Mouse (Mus musculus): ENCODE measurements around the gene Brpf1.

DNA sequence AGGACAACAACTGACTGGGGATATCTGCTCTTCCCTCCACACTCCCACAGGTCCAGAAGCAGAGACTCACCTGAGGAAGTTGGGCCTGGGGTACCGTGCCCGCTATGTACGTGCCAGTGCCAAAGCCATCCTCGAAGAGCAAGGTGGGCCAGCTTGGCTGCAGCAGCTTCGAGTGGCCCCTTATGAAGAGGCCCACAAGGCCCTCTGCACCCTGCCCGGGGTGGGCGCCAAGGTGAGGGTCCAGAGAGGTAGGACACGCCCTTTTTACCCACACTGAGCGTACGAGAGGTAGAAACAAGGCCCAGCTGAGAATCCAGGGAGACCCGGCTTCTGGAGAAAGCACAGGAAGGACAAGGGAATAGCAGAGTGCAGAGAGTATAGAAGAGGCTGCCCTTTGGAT is 24.8 kb downstream of the Brpf1 start:
- TF ChIP-seq FLI1 (IDR thresholded peaks at IDR 0.05; ENCODE audit: low read length) (no peak), GATA1 (IDR thresholded peaks at IDR 0.05; ENCODE audit: borderline replicate concordance, low read length) (no peak)

Data from megakaryocyte, embryonic 14.5 days (primary cell).